Mouse (Mus musculus) bone marrow, adult 2 months (tissue): ENCODE measurements around the gene Jak1.

Source experiments
- CTCF ChIP-seq: fragments of 200-500 bp; IDR thresholded peaks from 2 replicates; pipeline ENCODE4 v1.5.1; 2011; ENCODE audit warnings: low read length, control low read depth; ENCODE audit not compliant: control insufficient read depth, insufficient read depth
- POLR2A ChIP-seq: fragments of 200-500 bp; IDR thresholded peaks from 2 replicates; pipeline ENCODE4 v1.6.1; 2011; ENCODE audit warnings: low read depth, mild to moderate bottlenecking, control low read depth, low read length, borderline replicate concordance; ENCODE audit not compliant: control insufficient read depth

- TF ChIP-seq POLR2A (no peak), CTCF (no peak)
Observed at GRCm38 (mm10) chr4:101247355-101247754, 17.7 kb downstream of the Jak1 start.
